ENCODE assay signal across 24 mouse cellular contexts in the genomic region with DNA sequence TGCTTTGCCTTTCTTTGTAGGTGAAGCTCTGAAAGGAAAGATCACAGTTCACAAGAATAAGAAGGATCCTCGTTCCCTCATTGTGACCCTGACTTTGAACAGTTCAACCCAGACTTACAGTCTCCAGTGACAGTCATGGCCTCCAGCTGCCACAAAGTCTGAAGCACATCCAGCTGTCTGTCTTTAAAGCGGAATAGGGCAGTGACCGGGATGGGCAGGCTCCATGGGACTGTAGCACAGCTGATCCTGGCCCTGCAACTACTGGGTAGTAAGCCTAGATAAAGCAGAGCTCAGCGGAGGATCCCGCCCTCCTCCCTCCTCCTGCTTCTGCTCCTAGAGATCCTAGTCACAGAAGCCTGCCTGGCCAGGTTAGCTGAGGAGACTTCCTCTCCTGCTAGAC. TPM values are rescaled to one million over a fixed set of nuclear protein-coding genes. Genes with fewer than 3 reads are reported as not detected.
"Had no signal": no experiment of that assay in that cellular context is flagged by ENCODE, and none has a peak within 500 bp of the region (broad histone marks: within the 10 kb centered on the region; RNA-seq: fewer than 3 reads in every experiment).

No protein-coding gene starts in this region.

- DNase-seq: kidney, postnatal 36 days; left cerebral cortex, postnatal 4 days; lung, adult 2 months; lung, postnatal 14 days; lung, postnatal 4 days; midbrain, embryonic 14.5 days; right cerebral cortex, adult 18-20 months; right cerebral cortex, postnatal 14 days; right cerebral cortex, postnatal 4 days; thymus, adult 2 months; thymus, postnatal 14 days; thymus, postnatal 4 days had no signal

- H3K27ac ChIP-seq: limb, embryonic 12.5 days; limb, embryonic 15.5 days; liver, embryonic 12.5 days; liver, embryonic 15.5 days; stomach, postnatal 0 days had no signal

- ATAC-seq: inflammation-experienced regulatory T-cells, adult 6 months; intestine, embryonic 16.5 days; liver, embryonic 12.5 days had no signal

- H3K9ac ChIP-seq: limb, embryonic 12.5 days; limb, embryonic 15.5 days; liver, embryonic 12.5 days; liver, embryonic 15.5 days had no signal

- H3K4me1 ChIP-seq: limb, embryonic 12.5 days; limb, embryonic 15.5 days had no signal

- H3K4me2 ChIP-seq: limb, embryonic 12.5 days; limb, embryonic 15.5 days; liver, embryonic 12.5 days; liver, embryonic 15.5 days; midbrain, embryonic 11.5 days had no signal

- H3K4me3 ChIP-seq: limb, embryonic 12.5 days; limb, embryonic 15.5 days; liver, embryonic 12.5 days; liver, embryonic 15.5 days had no signal

- H3K9me3 ChIP-seq: limb, embryonic 12.5 days; limb, embryonic 15.5 days; liver, embryonic 12.5 days; liver, embryonic 15.5 days had no signal

- H3K27me3 ChIP-seq: limb, embryonic 12.5 days; limb, embryonic 15.5 days; liver, embryonic 12.5 days; liver, embryonic 15.5 days had no signal

RNA-seq across cellular contexts. Expression of gene Slc6a5, which starts 52.6 kb away (rescaled TPM):
- total RNA-seq: left cerebral cortex, postnatal 4 days; megakaryocyte progenitor cell, adult 5-6 weeks; megakaryocyte-erythroid progenitor cell, adult 5-6 weeks had no signal
- polyA plus RNA-seq: inflammation-experienced regulatory T-cells, adult 6 months; intestine, embryonic 16.5 days; limb, embryonic 12.5 days; liver, embryonic 12.5 days; liver, embryonic 15.5 days; lung, adult 2 months; lung, embryonic 16.5 days; midbrain, embryonic 11.5 days; stomach, embryonic 14.5 days; stomach, postnatal 0 days had no signal
